Mouse (Mus musculus): ENCODE results near the gene Cdt1. TPM values are rescaled to one million over a fixed set of nuclear protein-coding genes. Genes with fewer than 3 reads are reported as not detected.

The Cdt1 gene
- polyA plus RNA-seq, 1 experiment = 50.4 TPM

DNA sequence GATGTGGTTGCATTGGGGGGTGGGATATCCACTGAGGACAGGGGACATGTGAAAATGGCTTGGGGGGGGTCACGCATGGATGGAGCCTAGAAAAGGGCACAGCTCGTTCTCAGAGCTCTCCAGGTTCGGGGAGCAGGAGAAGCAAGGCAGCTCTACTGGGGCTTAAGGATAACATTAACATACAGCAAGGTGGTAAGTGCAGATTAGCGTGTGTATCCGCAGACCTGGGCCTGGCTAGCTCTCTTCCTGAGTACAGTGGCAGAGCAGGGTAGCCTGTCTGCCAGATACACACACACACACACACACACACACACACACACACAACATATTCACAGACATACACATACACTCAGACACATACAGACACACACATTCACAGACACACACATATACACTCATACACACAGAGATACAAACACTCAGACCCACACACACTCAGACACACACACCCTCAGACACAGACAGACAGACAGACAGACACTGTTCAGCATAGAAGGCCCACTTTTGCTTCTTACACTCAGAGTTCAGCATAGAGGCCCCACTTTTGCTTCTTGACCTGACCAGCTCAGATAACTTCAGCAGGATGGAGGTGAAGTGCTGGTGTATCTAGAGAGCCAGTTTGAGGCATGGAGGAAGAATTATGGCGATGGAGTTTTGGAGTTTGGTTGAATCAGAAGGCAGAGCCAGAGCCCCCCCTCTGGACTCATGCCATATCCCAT is 51.0 kb downstream of the Cdt1 start:
- Histone ChIP-seq H3K36me3 (ENCODE audit: control insufficient read depth, insufficient read depth, low read length) (peaks cover 3% of the 10 kb centered on the region; the same call in 1 of the 2 replicates), H3K27me3 (ENCODE audit: control insufficient read depth, insufficient read depth, low read length) (no peaks in the 10 kb centered on the region), H3K27ac (ENCODE audit: insufficient read depth, low read length) (no peak overlapping the region), H3K4me3 (ENCODE audit: extremely low read depth, insufficient read depth, insufficient read length) (no peak overlapping the region), H3K4me1 (ENCODE audit: control insufficient read depth, insufficient read depth, insufficient read length) (no peaks in the 10 kb centered on the region)
- TF ChIP-seq POLR2A (IDR thresholded peaks at IDR 0.05; ENCODE audit: low read depth, low read length) (no peak), CTCF (IDR thresholded peaks at IDR 0.05; ENCODE audit: extremely low read depth, insufficient read depth, insufficient read length, insufficient replicate concordance) (no peak)
- WGBS = 77% methylated on average over 6 of the region's 6 CpGs
- DNase-seq (ENCODE audit: low read depth in 1 of 2, low spot score in 2 of 2) = no peak

GRCm38 (mm10) chr8:122620446-122620845 is 52.6 kb downstream of the Cdt1 start:
- Histone ChIP-seq H3K27ac (ENCODE audit: insufficient read depth, low read length) (no peak overlapping the region), H3K4me1 (ENCODE audit: control insufficient read depth, insufficient read depth, insufficient read length) (no peaks in the 10 kb centered on the region), H3K4me3 (ENCODE audit: extremely low read depth, insufficient read depth, insufficient read length) (no peak overlapping the region), H3K27me3 (ENCODE audit: control insufficient read depth, insufficient read depth, low read length) (no peaks in the 10 kb centered on the region), H3K36me3 (ENCODE audit: control insufficient read depth, insufficient read depth, low read length) (peaks cover 1% of the 10 kb centered on the region; the same call in 1 of the 2 replicates)
- TF ChIP-seq POLR2A (IDR thresholded peaks at IDR 0.05; ENCODE audit: low read depth, low read length) = no peak
- TF ChIP-seq CTCF (IDR thresholded peaks at IDR 0.05; ENCODE audit: extremely low read depth, insufficient read depth, insufficient read length, insufficient replicate concordance) = no peak
- WGBS = 64% methylated on average over 5 of the region's 5 CpGs
- DNase-seq (ENCODE audit: low read depth in 1 of 2, low spot score in 2 of 2) = no peak

DNA sequence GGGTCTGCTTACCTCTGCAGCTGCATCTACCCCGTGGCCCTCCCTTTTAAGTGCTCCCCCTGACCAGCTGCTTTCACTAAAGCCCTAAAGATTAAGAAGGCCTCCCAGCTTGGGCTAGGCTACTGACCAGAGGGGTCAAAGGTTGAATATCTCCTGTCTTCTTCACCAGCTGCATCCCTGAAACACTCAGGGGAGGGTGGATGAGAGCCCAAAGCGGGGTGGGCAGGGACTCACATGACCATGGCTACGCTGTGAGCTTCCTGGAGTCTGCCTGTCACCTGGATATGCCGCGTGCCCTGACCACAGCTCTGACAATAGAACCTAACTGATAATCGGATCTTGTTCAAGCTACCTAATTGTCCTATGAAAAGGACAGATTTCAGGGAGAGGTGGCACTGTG is 54.9 kb downstream of the Cdt1 start, which contains the start of gene Pabpn1l:
Gene Pabpn1l, minus strand, starts transcription at position 13 of the 400 bp plus-strand sequence.
- peaks cover 4% of the 10 kb centered on the region; the same call in 1 of the 2 replicates for H3K4me1 ChIP-seq (ENCODE audit: control insufficient read depth, insufficient read depth, insufficient read length)
- 86% methylated on average over 6 of the region's 6 CpGs for WGBS
- H3K4me3 ChIP-seq (ENCODE audit: extremely low read depth, insufficient read depth, insufficient read length) = no peak within 1 kb of the TSS
- H3K36me3 ChIP-seq (ENCODE audit: control insufficient read depth, insufficient read depth, low read length) = no peaks in the 10 kb centered on the region
- H3K27ac ChIP-seq (ENCODE audit: insufficient read depth, low read length) = no peak within 1 kb of the TSS
- TF ChIP-seq POLR2A (IDR thresholded peaks at IDR 0.05; ENCODE audit: low read depth, low read length) = no peak
- no peak for TF ChIP-seq CTCF (IDR thresholded peaks at IDR 0.05; ENCODE audit: extremely low read depth, insufficient read depth, insufficient read length, insufficient replicate concordance)
- no peaks in the 10 kb centered on the region for H3K27me3 ChIP-seq (ENCODE audit: control insufficient read depth, insufficient read depth, low read length)
- no peak for DNase-seq (ENCODE audit: low read depth in 1 of 2, low spot score in 2 of 2)

Other genes starting within 250 kb of the Cdt1 start
- gene Trhr2, start 207.3 kb upstream of the Cdt1 start, polyA plus RNA-seq (2012; rRNA removed) = 0.12 TPM in 1 of 2 replicates, not detected in the other
- 29.1 and 30.2 TPM in 2 replicates for gene Zc3h18, start 191.4 kb upstream of the Cdt1 start, polyA plus RNA-seq (2012; rRNA removed)
- gene Il17c, start 146.0 kb upstream of the Cdt1 start, polyA plus RNA-seq (2012; rRNA removed) = 0.28 TPM in 1 of 2 replicates, not detected in the other
- gene Cyba, start 135.1 kb upstream of the Cdt1 start, polyA plus RNA-seq (2012; rRNA removed) = 751 and 823 TPM in 2 replicates
- 17.0 and 20.5 TPM in 2 replicates for gene Mvd, start 124.6 kb upstream of the Cdt1 start, polyA plus RNA-seq (2012; rRNA removed)
- gene Snai3, start 107.3 kb upstream of the Cdt1 start, polyA plus RNA-seq (2012; rRNA removed) = 3.9 and 6.0 TPM in 2 replicates
- gene Rnf166, start 92.0 kb upstream of the Cdt1 start, polyA plus RNA-seq (2012; rRNA removed) = 79.6 and 115 TPM in 2 replicates
- gene Ctu2, start 91.9 kb upstream of the Cdt1 start, polyA plus RNA-seq (2012; rRNA removed) = 40.8 and 50.3 TPM in 2 replicates
- 96.7 and 117 TPM in 2 replicates for gene Piezo1, start 16.7 kb upstream of the Cdt1 start, polyA plus RNA-seq (2012; rRNA removed)
- 86.7 and 106 TPM in 2 replicates for gene Aprt, start 8.9 kb downstream of the Cdt1 start, polyA plus RNA-seq (2012; rRNA removed)
- gene Galns, start 43.4 kb downstream of the Cdt1 start, polyA plus RNA-seq (2012; rRNA removed) = 13.1 and 16.4 TPM in 2 replicates
- gene Trappc2l, start 43.6 kb downstream of the Cdt1 start, polyA plus RNA-seq (2012; rRNA removed) = 101 and 133 TPM in 2 replicates
- gene Pabpn1l, start 54.7 kb downstream of the Cdt1 start, polyA plus RNA-seq (2012; rRNA removed) = 0.13 TPM in 1 of 2 replicates, not detected in the other
- gene Cbfa2t3, start 131.1 kb downstream of the Cdt1 start, polyA plus RNA-seq (2012; rRNA removed) = 38.3 and 40.2 TPM in 2 replicates
- 11.1 and 12.0 TPM in 2 replicates for gene Acsf3, start 207.5 kb downstream of the Cdt1 start, polyA plus RNA-seq (2012; rRNA removed)

Measured in spleen, adult 2 months (tissue).